Mouse (Mus musculus): ENCODE data around the gene Dab1. TPM values are rescaled to one million over a fixed set of nuclear protein-coding genes. Genes with fewer than 3 reads are reported as not detected.

Gene Dab1
- polyA plus RNA-seq, 1 experiment from 2014 or later, result 106 TPM

DNA sequence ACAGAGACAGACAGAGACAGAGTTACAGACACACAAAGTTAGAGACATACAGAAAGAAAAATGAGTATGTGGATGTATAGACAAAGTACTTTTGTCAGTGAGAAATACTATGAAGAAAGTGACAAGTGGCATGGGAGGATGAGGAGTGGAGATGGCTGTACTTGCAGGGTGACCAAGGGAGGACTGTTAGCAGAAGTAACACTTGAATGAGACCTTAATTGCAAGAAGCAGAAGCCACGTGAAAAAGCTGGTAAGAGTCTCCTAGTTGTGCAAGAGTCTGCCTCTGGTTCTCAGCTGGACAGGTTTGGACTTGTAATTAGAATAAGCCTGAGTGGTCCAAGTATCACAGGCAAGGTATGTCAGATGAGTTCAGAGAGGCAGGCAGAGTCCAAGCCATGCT is 88.0 kb downstream of the Dab1 start:
- Histone ChIP-seq H3K27me3 (replicated peaks; ENCODE audit: control insufficient read depth, insufficient read depth, low read length) (no peaks in the 10 kb centered on the region), H3K9ac (ENCODE audit: low read length) (no peak overlapping the region), H3K9me3 (replicated peaks; ENCODE audit: control insufficient read depth, low read length) (no peaks in the 10 kb centered on the region), H3K27ac (ENCODE audit: low read depth, low read length) (no peak overlapping the region), H3K4me2 (ENCODE audit: low read length) (no peak overlapping the region), H3K4me1 (ENCODE audit: control insufficient read depth, insufficient read depth, low read length) (0 out of 2 replicates have a peak, but pooled peaks cover 5% of the 10 kb centered on the region), H3K36me3 (ENCODE audit: control insufficient read depth, insufficient read depth, low read length) (no peaks in the 10 kb centered on the region), H3K4me3 (ENCODE audit: low read depth, low read length) (no peak overlapping the region)
- ATAC-seq (no peak), DNase-seq (ENCODE audit: low spot score) (no peak)
- 78% methylated on average over 1 of the region's 1 CpGs for WGBS

DNA sequence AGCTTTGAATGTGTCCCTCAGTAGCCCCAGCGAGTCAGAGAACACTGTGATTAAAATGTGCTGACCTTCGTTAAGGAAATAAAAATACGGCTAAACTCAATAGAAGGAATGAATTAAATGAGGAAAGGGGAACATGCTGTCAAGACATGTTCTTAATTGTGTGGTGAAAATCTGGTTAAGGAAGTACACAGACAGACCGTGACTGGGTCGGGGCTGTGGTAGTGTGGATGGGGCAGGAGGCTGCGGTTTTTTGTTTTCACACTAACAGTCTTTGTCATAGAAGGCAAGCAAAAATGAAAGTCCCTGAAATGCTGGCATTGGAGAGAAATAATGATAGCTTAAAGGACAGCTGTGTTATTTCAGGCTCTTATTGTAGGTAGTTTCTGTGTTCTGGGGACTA is 92.2 kb downstream of the Dab1 start:
- no peaks in the 10 kb centered on the region for H3K9me3 ChIP-seq (replicated peaks; ENCODE audit: control insufficient read depth, low read length)
- DNase-seq (ENCODE audit: low spot score) (no peak), ATAC-seq (no peak)
- no peak overlapping the region for H3K4me2 ChIP-seq (ENCODE audit: low read length)
- H3K27me3 ChIP-seq (replicated peaks; ENCODE audit: control insufficient read depth, insufficient read depth, low read length), result no peaks in the 10 kb centered on the region
- no peaks in the 10 kb centered on the region for H3K4me1 ChIP-seq (ENCODE audit: control insufficient read depth, insufficient read depth, low read length)
- 30% methylated on average over 6 of the region's 6 CpGs for WGBS
- no peak overlapping the region for H3K27ac ChIP-seq (ENCODE audit: low read depth, low read length)
- H3K4me3 ChIP-seq (ENCODE audit: low read depth, low read length), result no peak overlapping the region
- no peak overlapping the region for H3K9ac ChIP-seq (ENCODE audit: low read length)
- no peaks in the 10 kb centered on the region for H3K36me3 ChIP-seq (ENCODE audit: control insufficient read depth, insufficient read depth, low read length)

DNA sequence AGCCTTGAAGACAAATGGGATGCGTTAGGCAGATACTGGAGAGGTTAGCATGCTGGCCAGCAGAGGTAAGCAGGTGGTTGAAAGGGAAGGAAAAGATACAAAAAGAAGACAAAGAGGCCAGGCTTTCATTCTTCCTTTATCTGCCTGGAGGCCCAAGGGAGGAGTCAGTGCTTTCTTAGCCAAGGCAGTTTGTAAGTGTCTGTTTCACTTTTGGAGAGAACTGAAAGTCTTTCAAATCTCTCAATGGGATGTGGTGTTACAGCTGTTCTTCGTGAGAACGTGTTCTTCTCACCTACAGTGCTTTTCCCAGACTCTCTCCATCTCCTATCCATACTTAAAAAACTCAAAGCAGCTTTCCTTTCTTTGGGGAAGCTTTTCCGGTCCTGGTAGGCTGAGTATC is 94.8 kb downstream of the Dab1 start:
- Histone ChIP-seq H3K27ac (ENCODE audit: low read depth, low read length) (no peak overlapping the region), H3K9me3 (replicated peaks; ENCODE audit: control insufficient read depth, low read length) (no peaks in the 10 kb centered on the region), H3K4me2 (ENCODE audit: low read length) (no peak overlapping the region), H3K4me1 (ENCODE audit: control insufficient read depth, insufficient read depth, low read length) (no peaks in the 10 kb centered on the region), H3K4me3 (ENCODE audit: low read depth, low read length) (no peak overlapping the region), H3K9ac (ENCODE audit: low read length) (no peak overlapping the region), H3K36me3 (ENCODE audit: control insufficient read depth, insufficient read depth, low read length) (no peaks in the 10 kb centered on the region), H3K27me3 (replicated peaks; ENCODE audit: control insufficient read depth, insufficient read depth, low read length) (no peaks in the 10 kb centered on the region)
- 86% methylated on average over 4 of the region's 4 CpGs for WGBS
- ATAC-seq (no peak), DNase-seq (ENCODE audit: low spot score) (no peak)

DNA sequence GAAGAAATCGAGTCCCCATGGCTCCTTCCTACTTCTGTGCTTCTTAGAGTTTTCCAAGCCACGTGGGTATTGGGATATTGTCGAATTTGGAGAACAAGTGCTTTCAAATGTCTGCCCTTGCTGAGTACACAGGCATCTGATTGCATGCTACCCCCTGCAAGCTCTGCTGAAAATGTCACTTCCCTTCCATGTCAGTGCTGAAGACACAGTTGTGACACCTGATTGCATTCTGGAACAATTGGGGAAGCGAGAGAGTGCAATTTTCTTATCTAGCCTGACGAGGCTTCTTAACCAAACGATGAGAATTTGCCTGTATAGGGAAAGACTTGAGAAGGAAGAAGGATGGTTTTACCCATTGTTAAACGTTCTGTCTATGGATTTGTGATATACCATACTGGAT is 95.8 kb downstream of the Dab1 start:
- Histone ChIP-seq H3K4me1 (ENCODE audit: control insufficient read depth, insufficient read depth, low read length) (no peaks in the 10 kb centered on the region), H3K4me2 (ENCODE audit: low read length) (no peak overlapping the region), H3K27me3 (replicated peaks; ENCODE audit: control insufficient read depth, insufficient read depth, low read length) (no peaks in the 10 kb centered on the region), H3K27ac (ENCODE audit: low read depth, low read length) (no peak overlapping the region), H3K9ac (ENCODE audit: low read length) (no peak overlapping the region), H3K4me3 (ENCODE audit: low read depth, low read length) (no peak overlapping the region), H3K9me3 (replicated peaks; ENCODE audit: control insufficient read depth, low read length) (no peaks in the 10 kb centered on the region), H3K36me3 (ENCODE audit: control insufficient read depth, insufficient read depth, low read length) (no peaks in the 10 kb centered on the region)
- DNase-seq (ENCODE audit: low spot score) (no peak), ATAC-seq (no peak)
- WGBS, result 80% methylated on average over 7 of the region's 7 CpGs

DNA sequence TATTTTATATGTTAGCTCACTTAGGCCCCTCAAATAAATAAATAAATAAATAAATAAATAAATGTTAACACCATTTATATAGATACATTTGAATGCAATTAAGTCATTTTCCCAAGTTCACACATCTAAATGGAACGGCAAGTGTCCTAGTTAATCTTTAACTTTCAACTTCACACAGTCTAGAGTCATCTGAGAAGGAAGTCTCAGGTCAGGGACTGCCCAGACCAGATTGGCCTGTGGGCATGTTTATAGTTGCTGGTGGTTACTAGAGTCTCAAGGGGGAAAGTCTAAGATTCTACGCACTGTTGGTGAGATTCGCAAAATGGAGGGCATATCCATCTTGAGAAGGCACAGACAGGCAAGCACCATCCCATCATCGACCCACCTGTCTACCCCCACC is 96.4 kb downstream of the Dab1 start:
- no peak for ATAC-seq
- no peaks in the 10 kb centered on the region for H3K27me3 ChIP-seq (replicated peaks; ENCODE audit: control insufficient read depth, insufficient read depth, low read length)

DNA sequence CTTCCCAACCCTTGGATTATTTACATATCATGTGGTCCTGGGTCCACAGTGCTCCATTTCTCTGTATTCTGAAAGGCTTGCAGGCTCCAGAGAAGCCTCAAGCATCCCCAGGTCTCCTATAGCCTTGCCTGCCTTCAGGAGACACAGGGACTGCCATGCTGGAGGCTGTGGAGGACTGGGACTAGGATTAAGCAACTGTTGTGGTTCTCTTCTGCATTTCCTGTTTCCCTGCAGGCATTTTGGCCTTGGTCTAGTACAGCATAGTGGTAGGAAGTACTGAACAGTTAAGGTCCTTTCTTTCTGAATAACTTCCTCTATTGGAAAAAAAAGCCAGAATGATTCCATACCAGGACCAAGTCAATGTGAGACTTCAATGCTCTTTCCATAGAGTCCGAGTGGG is 103.6 kb downstream of the Dab1 start:
- ATAC-seq (no peak), DNase-seq (ENCODE audit: low spot score) (no peak)
- no peak overlapping the region for H3K4me2 ChIP-seq (ENCODE audit: low read length)
- H3K36me3 ChIP-seq (ENCODE audit: control insufficient read depth, insufficient read depth, low read length), result no peaks in the 10 kb centered on the region
- 92% methylated on average over 1 of the region's 1 CpGs for WGBS
- H3K4me3 ChIP-seq (ENCODE audit: low read depth, low read length), result no peak overlapping the region
- H3K27ac ChIP-seq (ENCODE audit: low read depth, low read length), result no peak overlapping the region
- no peaks in the 10 kb centered on the region for H3K4me1 ChIP-seq (ENCODE audit: control insufficient read depth, insufficient read depth, low read length)
- H3K9ac ChIP-seq (ENCODE audit: low read length), result no peak overlapping the region
- no peaks in the 10 kb centered on the region for H3K27me3 ChIP-seq (replicated peaks; ENCODE audit: control insufficient read depth, insufficient read depth, low read length)
- no peaks in the 10 kb centered on the region for H3K9me3 ChIP-seq (replicated peaks; ENCODE audit: control insufficient read depth, low read length)

More for the DNA sequence above, 96.4 kb downstream of the Dab1 start:
- no peak for DNase-seq (ENCODE audit: low spot score)
- Histone ChIP-seq H3K4me2 (ENCODE audit: low read length) (no peak overlapping the region), H3K9me3 (replicated peaks; ENCODE audit: control insufficient read depth, low read length) (no peaks in the 10 kb centered on the region), H3K4me3 (ENCODE audit: low read depth, low read length) (no peak overlapping the region), H3K36me3 (ENCODE audit: control insufficient read depth, insufficient read depth, low read length) (no peaks in the 10 kb centered on the region), H3K9ac (ENCODE audit: low read length) (no peak overlapping the region), H3K4me1 (ENCODE audit: control insufficient read depth, insufficient read depth, low read length) (no peaks in the 10 kb centered on the region), H3K27ac (ENCODE audit: low read depth, low read length) (no peak overlapping the region)
- WGBS, result 95% methylated on average over 4 of the region's 4 CpGs

DNA sequence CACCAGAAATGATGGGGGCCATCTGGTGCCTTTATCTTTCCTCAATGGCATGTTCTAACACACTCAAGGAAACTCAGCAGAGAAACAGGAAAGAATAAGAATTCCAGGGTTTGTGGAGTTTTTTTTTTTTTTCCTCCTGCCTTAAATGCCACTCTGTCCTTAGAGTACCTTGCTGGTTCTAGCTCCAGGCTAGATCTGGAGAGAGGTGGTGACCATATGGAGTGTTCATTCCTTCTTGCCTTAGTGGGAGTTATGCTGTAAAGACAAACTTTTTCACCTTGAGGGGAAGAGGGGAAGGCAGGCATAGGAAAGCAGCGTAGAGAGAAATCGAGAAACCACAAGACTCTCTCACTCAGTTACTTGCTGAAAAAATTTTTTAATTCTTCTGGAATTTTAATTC is 107.3 kb downstream of the Dab1 start:
- ATAC-seq (no peak), DNase-seq (ENCODE audit: low spot score) (no peak)
- Histone ChIP-seq H3K27me3 (replicated peaks; ENCODE audit: control insufficient read depth, insufficient read depth, low read length) (no peaks in the 10 kb centered on the region), H3K9me3 (replicated peaks; ENCODE audit: control insufficient read depth, low read length) (no peaks in the 10 kb centered on the region), H3K4me2 (ENCODE audit: low read length) (no peak overlapping the region), H3K4me1 (ENCODE audit: control insufficient read depth, insufficient read depth, low read length) (no peaks in the 10 kb centered on the region), H3K27ac (ENCODE audit: low read depth, low read length) (no peak overlapping the region), H3K9ac (ENCODE audit: low read length) (no peak overlapping the region), H3K4me3 (ENCODE audit: low read depth, low read length) (no peak overlapping the region), H3K36me3 (ENCODE audit: control insufficient read depth, insufficient read depth, low read length) (no peaks in the 10 kb centered on the region)
- 97% methylated on average over 2 of the region's 2 CpGs for WGBS

DNA sequence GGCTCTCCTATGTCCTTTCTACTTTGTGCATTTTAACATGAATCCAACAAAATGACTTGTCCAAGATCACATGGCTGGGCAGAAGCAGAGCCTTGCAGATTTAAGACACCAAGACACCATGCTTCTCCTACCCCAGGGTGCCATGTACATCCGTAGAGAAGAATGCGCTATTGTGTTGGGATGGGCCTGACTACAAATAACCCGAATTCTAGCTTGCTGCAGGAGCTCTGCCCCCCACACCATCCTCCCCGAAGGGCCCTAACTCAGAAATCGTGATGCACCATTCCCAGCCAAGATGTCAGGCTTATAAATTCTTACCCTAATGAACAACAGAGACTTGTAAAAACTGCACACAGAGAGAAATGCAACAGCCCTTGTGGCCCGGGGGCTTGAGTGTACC is 118.0 kb downstream of the Dab1 start:
- H3K27me3 ChIP-seq (replicated peaks; ENCODE audit: control insufficient read depth, insufficient read depth, low read length), result no peaks in the 10 kb centered on the region
- 65% methylated on average over 6 of the region's 6 CpGs for WGBS
- ATAC-seq, result no peak
- H3K4me3 ChIP-seq (ENCODE audit: low read depth, low read length), result no peak overlapping the region
- DNase-seq (ENCODE audit: low spot score), result no peak
- no peak overlapping the region for H3K27ac ChIP-seq (ENCODE audit: low read depth, low read length)
- no peaks in the 10 kb centered on the region for H3K36me3 ChIP-seq (ENCODE audit: control insufficient read depth, insufficient read depth, low read length)
- no peak overlapping the region for H3K9ac ChIP-seq (ENCODE audit: low read length)
- H3K4me2 ChIP-seq (ENCODE audit: low read length), result no peak overlapping the region
- H3K9me3 ChIP-seq (replicated peaks; ENCODE audit: control insufficient read depth, low read length), result no peaks in the 10 kb centered on the region
- no peaks in the 10 kb centered on the region for H3K4me1 ChIP-seq (ENCODE audit: control insufficient read depth, insufficient read depth, low read length)

DNA sequence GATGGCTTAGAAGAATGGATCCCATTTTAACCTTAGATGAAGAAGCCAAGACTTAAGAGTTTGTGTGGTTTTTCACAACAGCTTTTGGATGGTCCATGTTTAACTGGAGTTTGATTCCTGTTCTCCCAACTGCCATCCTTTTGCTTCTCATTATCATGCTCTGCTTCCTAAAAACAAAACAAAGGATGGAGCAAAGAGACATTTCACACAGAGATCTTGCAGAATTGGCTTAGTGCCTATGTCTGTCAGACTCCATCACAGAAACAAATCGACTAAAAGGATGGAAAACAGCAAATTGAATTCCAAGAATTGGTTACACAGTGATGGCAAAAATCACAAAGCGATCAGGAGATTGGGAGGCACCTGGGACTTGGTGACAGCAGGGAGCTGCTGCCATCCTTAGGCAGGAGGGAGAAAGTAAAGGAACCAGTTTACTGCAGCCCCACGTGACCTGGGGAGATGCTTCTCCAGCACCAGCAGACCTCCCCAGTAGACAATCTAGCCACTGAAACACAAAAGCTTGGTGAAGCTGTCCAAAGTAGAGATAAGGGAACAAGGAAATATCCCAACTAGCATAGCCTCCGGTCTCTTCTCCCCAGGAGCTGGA is 132.2 kb downstream of the Dab1 start:
- no peak overlapping the region for H3K9ac ChIP-seq (ENCODE audit: low read length)
- no peak overlapping the region for H3K4me3 ChIP-seq (ENCODE audit: low read depth, low read length)
- no peaks in the 10 kb centered on the region for H3K36me3 ChIP-seq (ENCODE audit: control insufficient read depth, insufficient read depth, low read length)
- 37% methylated on average over 4 of the region's 4 CpGs for WGBS
- no peaks in the 10 kb centered on the region for H3K27me3 ChIP-seq (replicated peaks; ENCODE audit: control insufficient read depth, insufficient read depth, low read length)
- no peaks in the 10 kb centered on the region; the same call in 1 of the 2 replicates for H3K4me1 ChIP-seq (ENCODE audit: control insufficient read depth, insufficient read depth, low read length)
- H3K4me2 ChIP-seq (ENCODE audit: low read length), result no peak overlapping the region
- H3K9me3 ChIP-seq (replicated peaks; ENCODE audit: control insufficient read depth, low read length), result no peaks in the 10 kb centered on the region
- ATAC-seq (no peak), DNase-seq (ENCODE audit: low spot score) (peak; percentile 42)
- H3K27ac ChIP-seq (ENCODE audit: low read depth, low read length), result no peak overlapping the region
